Mouse (Mus musculus): ENCODE results near the gene Olfr1383. TPM values are rescaled to one million over a fixed set of nuclear protein-coding genes. Genes with fewer than 3 reads are reported as not detected.
A peak's percentile ranks its signal among the peaks of the same experiment; 100 is the strongest.
"Not testable (repeated sequence)": the region's sequence is repeated elsewhere in the genome, so short reads cannot be mapped to it uniquely, and the experiment has no call there.

Olfr1383 gene
- total RNA-seq, 1 experiment = not detected

- H3K36me3 ChIP-seq (ENCODE audit: control insufficient read depth, insufficient read depth, low read length, poor library complexity, severe bottlenecking); H3K27ac ChIP-seq (ENCODE audit: insufficient read depth, low read depth, low read length, poor library complexity, severe bottlenecking); H3K4me3 ChIP-seq (ENCODE audit: insufficient read depth in 1 of 2, low read depth in 1 of 2, low read length in 2 of 2, poor library complexity in 1 of 2, severe bottlenecking in 1 of 2); H3K4me1 ChIP-seq (ENCODE audit: control insufficient read depth in 2 of 2, insufficient read depth in 2 of 2, low read length in 2 of 2, poor library complexity in 1 of 2); H3K9me3 ChIP-seq (ENCODE audit: control insufficient read depth, insufficient read depth, low read depth, low read length); in situ Hi-C loops (cut with MboI; ENCODE audit: low sequenced_read_pairs in 2 of 2, unreplicated experiment in 2 of 2); H3K9ac ChIP-seq (ENCODE audit: insufficient read depth, low read depth, low read length, poor library complexity, severe bottlenecking): not testable (repeated sequence)
- peak; percentile 98 for TF ChIP-seq ZNF384 (IDR thresholded peaks at IDR 0.05; ENCODE audit: low read depth, low read length)
- peak; percentile 33 for DNase-seq (ENCODE audit: low read depth, low spot score)
Measured at GRCm38 (mm10) chr11:49575054-49575453, 55.6 kb downstream of the Olfr1383 start.

Other genes starting within 250 kb of the Olfr1383 start
- gene Olfr1393, start 241.3 kb upstream of the Olfr1383 start, total RNA-seq (2012; rRNA removed) = not detected in 2 replicates
- not detected in 2 replicates for gene Olfr1392, start 234.4 kb upstream of the Olfr1383 start, total RNA-seq (2012; rRNA removed)
- gene Olfr10, start 214.9 kb upstream of the Olfr1383 start, total RNA-seq (2012; rRNA removed) = not detected in 2 replicates
- gene Olfr1391, start 196.9 kb upstream of the Olfr1383 start, total RNA-seq (2012; rRNA removed) = not detected in 2 replicates
- not detected in 2 replicates for gene Olfr1390, start 184.5 kb upstream of the Olfr1383 start, total RNA-seq (2012; rRNA removed)
- not detected in 2 replicates for gene Olfr1389, start 96.6 kb upstream of the Olfr1383 start, total RNA-seq (2012; rRNA removed)
- gene Olfr1388, start 83.0 kb upstream of the Olfr1383 start, total RNA-seq (2012; rRNA removed) = 8.4 and 9.4 TPM in 2 replicates
- not detected in 2 replicates for gene Olfr1387, start 64.3 kb upstream of the Olfr1383 start, total RNA-seq (2012; rRNA removed)
- gene Olfr1386, start 54.6 kb upstream of the Olfr1383 start, total RNA-seq (2012; rRNA removed) = not detected in 2 replicates
- gene Olfr1385, start 30.6 kb upstream of the Olfr1383 start, total RNA-seq (2012; rRNA removed) = 0.04 and 0.26 TPM in 2 replicates
- not detected in 2 replicates for gene Olfr1384, start 12.9 kb upstream of the Olfr1383 start, total RNA-seq (2012; rRNA removed)
- gene Olfr1382, start 8.6 kb downstream of the Olfr1383 start, total RNA-seq (2012; rRNA removed) = not detected in 2 replicates
- not detected in 2 replicates for gene Olfr1381, start 23.8 kb downstream of the Olfr1383 start, total RNA-seq (2012; rRNA removed)
- gene Olfr1380, start 37.2 kb downstream of the Olfr1383 start, total RNA-seq (2012; rRNA removed) = not detected in 2 replicates
- 4.3 and 6.7 TPM in 2 replicates for gene Flt4, start 89.6 kb downstream of the Olfr1383 start, total RNA-seq (2012; rRNA removed)
- 1.4 and 1.6 TPM in 2 replicates for gene Scgb3a1, start 144.0 kb downstream of the Olfr1383 start, total RNA-seq (2012; rRNA removed)
- 39.4 and 45.8 TPM in 2 replicates for gene Cnot6, start 193.1 kb downstream of the Olfr1383 start, total RNA-seq (2012; rRNA removed)

Data from ES-E14 (cell line).